Mouse (Mus musculus) left cerebral cortex, postnatal 36 days (tissue): ENCODE measurements at regions not wholly inside any gene's neighbourhood (a gene's known extent, or its start where the extent isn't known, plus 50 kb on each side); places are given as distances from the start of the nearest gene placed in this dataset.

Experiments used
- DNase-seq, 2 experiments: peaks; one replicate each; pipeline ENCODE4 v3.0.0; 2021 to 2022; ENCODE audit warnings: low spot score in 2 of 2, mixed read lengths in 1 of 2
- intact Hi-C: fragments of 180-260 bp; cut with DNase I; formaldehyde crosslinking; loops from one replicate; pipeline ENCODE4 v1.15.1; 2025

DNA sequence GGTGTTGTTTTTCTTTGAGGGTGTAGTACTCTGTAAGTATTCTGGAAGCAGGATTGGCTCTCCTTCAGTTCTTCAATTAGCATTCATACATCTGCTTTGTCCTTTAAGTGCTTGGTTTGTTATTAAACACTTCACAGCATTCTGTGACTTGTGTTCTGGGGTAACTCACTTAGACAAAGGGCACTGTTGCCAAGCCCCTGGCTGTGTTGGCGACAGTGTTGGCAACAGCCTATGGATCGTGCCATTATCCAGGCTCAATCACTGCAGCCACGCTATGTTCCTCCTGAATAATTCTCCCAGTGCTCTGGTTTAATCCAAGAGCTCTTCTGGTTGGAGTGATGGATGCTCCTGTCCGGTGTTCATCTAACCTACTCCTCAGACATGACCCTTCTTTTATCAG lies 265.6 kb upstream of the BB014433 start:
- no peak for DNase-seq
- intact Hi-C loops = loop anchor here (10.0 kb wide), 1 partner anchor 163 kb away; no protein-coding TSS in a partner anchor

- intact Hi-C loops = loop anchor here (10.0 kb wide), 1 partner anchor 164 kb away; no protein-coding TSS in a partner anchor
- no peak for DNase-seq
Observed at GRCm38 (mm10) chr8:15311045-15311444, 265.2 kb upstream of the BB014433 start.

DNA sequence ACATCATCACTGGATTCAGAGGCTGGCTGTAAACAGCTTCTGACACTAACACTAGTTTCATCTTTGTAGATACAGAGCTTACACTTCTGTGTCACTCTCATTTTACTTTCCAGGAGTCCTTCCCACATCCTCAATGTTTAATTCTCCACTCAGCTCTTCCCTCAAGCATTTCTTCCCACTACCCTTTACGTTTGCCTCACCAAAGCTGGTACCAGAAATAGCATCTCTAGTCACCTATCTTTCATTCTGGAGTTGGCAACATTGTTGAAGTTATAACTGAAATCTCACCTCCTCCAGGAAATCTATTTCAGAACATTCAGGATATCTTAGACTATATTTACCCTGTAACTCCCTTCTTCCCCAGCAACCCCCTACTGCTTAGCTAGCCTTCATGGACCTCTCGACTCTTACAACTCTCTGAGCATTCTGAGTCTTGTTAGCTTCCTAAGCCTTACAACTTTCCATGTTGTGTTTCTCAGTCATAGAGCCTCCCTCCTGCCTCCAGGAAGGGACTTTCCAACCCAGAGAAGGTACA lies 258.3 kb upstream of the BB014433 start:
- DNase-seq = no peak
- intact Hi-C loops = no loop called here

GRCm38 (mm10) chr8:15273775-15274174 lies 227.9 kb upstream of the BB014433 start:
- intact Hi-C loops = no loop called here
- DNase-seq = no peak

DNA sequence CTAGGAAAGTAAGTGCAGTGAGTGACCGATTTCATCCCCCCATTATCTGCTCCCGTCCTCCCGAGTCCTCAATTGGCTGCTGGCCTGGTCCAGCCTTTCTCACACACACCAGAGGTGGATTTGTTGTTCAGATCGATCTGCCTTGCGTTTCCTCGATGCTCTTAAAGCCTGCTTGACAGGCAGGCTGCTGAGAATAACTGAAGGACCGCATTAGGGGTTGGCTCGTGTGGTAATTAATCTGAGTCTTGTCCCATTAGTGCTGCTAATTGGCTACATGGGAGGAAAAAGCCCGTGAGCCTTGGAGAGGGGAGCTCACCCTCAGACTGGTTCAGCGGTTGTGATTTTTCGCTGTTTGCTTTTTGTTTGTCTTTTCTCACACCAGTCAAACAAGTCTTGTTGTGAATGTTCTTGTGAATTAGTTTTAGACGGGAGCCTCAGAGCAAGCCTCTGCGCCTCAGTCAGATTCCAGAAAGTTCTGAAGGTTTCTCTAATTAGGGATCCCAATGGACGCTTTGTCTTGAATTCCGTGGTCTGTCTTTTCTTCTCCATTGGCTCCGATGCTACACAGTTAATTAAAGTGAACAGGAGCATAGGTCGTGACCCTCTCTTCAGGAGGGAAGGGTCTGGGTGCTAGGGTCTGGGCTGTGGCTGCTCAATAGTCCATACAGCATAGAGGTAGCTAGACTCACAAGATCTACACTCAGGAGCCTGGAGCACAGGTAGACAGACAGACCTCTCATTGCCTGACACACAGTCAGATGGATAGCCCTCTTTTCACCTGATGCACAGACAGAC lies 226.1 kb upstream of the BB014433 start:
- intact Hi-C loops = loop anchor here (2.0 kb wide), 1 partner anchor 457 kb away; no protein-coding TSS in a partner anchor
- no peak for DNase-seq

GRCm38 (mm10) chr8:15270290-15270689 lies 224.4 kb upstream of the BB014433 start:
- intact Hi-C loops = loop anchor here (2.0 kb wide), 1 partner anchor 459 kb away; no protein-coding TSS in a partner anchor
- peak; percentile 78 to 80 for DNase-seq

DNA sequence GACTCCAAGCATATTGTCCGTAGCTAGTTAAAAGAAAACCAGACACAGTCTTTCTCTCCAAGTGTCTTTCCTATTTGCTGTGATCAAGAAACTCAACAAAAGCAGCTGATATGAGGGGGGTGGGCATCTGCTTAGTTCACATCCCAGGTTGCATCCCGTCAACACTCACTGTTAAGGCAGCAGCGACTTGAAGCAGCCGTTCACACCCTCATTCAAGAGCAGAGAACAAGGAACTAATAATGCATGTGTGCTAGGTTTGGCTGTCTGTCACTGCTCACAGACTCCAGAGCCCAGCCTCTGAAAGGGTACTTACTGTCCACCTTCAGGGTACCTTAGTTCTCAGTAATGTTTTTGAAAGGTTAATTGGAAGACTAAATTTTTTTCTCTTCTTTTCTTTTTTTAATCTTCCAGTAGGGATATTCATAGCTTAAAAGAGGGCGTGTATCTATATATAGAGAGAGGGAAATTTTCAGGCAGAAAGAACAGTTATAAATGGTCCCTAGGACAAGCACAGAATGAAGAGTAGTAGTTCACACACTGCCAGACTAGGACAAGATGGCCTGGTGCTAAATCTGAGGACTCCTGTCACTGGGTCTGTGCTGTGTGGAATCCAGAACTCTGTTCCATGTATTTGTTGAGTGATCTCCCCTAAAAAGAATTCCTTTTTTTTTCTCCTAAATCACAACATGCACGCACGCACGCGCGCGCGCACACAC lies 199.1 kb upstream of the BB014433 start:
- DNase-seq = no peak
- intact Hi-C loops = no loop called here

GRCm38 (mm10) chr8:15235410-15235809 lies 189.5 kb upstream of the BB014433 start:
- intact Hi-C loops = no loop called here
- no peak for DNase-seq

- intact Hi-C loops = no loop called here
- DNase-seq = no peak
Observed at GRCm38 (mm10) chr8:15233241-15233640, 187.4 kb upstream of the BB014433 start.

DNA sequence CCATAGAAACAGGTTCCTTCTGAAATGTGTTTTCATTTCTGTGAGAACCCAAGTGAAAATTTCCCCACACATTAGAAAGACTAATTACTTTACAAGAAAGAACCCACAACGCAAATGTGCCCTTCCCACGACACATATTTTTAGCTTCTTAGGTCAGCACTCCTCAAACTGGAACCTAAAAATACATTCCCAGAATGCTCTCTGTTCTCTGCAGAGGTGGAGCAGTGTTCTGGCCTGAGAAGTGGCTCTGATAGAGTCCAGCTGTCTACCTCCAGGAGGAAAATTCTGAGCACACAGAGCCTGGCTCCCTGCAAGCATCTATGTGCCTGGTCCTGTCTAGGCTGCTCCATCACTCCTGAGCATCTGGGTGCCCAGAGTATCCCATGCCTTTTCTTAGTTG lies 184.3 kb upstream of the BB014433 start:
- intact Hi-C loops = no loop called here
- peak in 1 of 2 experiments; percentile 36 for DNase-seq

DNA sequence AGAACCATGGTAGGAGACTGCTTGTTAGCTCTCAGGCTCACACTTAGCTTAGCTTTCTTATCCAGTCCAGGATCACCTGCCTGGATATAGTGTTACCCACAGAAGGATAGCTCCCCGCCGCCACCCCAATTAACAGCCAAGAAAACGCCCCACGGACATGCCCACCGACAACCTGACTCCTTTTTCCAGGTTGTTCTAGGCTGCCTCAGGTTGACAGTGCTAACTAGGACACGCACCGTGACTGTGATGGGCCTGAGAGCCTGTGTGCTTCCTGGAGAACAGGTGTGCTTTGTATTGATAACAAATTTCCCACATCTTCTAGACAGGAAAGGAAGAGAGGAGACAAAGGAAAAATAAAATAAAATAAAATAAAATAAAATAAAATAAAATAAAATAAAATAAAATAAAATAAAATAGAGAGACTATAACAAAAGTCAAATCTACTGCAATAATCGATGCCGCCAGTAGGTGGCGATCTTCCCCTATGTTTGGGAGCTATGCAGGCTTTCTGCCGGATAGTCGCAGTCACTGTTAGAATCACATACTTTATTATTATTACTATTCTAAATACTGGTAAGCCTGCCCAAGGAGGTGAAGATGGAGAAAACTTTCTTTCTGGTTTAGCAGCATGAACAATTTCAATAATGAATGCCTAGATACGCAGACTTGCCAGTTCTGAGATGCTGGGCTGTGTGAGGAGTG lies 175.5 kb upstream of the BB014433 start:
- intact Hi-C loops = loop anchor here (5.0 kb wide), 1 partner anchor 506 kb away; no protein-coding TSS in a partner anchor
- peak in 1 of 2 experiments; percentile 55 for DNase-seq

DNA sequence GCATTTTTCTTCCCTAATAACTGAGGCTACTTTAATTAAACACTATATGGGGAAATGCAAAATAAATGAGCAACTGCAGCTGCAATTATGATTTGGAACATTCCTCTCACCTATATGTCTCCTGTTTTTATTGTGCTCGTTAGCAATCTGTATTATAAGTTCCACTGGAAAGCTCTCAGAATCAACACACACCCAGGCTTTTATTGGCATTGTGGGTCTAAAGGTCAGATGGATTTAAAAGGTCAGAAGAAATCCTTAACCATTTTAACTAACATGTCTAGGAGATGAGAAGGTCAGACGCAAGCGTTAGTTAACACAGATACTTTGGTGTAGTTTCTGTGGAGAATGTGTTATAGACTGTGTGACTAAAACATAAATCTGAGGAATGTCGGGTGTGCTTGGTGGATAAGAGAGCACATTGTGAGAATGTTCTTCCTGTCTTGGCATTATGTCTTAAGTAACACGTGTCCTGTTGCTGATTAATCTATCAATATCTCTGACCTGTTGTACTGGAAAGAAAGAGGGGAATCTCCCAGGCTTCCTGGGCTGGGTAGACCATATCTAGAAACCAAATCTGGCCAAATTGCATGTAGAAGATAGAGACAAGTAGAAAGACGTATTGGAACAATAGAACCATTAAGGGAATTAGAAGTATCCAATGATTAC lies 164.1 kb upstream of the BB014433 start:
- intact Hi-C loops = no loop called here
- DNase-seq = no peak

- DNase-seq = no peak
- intact Hi-C loops = no loop called here
Observed at GRCm38 (mm10) chr8:15201556-15201955, 155.7 kb upstream of the BB014433 start.

DNA sequence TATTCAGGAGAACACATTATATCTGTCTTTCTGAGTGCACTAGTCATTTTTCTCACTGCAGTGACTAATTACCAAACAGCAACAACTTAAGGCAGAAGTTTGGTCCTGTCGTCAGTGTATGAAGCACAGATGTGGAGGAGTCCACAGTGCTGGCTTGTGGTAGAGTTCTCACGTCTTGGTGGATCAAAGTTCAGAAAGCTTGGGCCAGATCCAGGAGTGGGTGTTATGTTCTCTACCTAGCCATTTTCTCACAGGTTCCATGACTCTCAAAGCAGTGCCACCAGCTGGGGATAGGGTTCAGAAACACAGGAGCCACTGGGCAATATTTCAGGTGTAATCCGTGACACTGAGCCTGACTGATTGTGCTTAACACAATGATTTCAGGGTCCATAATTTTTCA lies 144.8 kb upstream of the BB014433 start:
- no peak for DNase-seq
- intact Hi-C loops = no loop called here

- DNase-seq = no peak
- intact Hi-C loops = no loop called here
Observed at GRCm38 (mm10) chr8:15189079-15189612, 143.3 kb upstream of the BB014433 start.
